Mouse (Mus musculus) bone marrow, adult 2 months (tissue): ENCODE results near the gene Fbln5.

Source experiments
- CTCF ChIP-seq: fragments of 200-500 bp; IDR thresholded peaks from 2 replicates; pipeline ENCODE4 v1.5.1; 2011; ENCODE audit warnings: low read length, control low read depth; ENCODE audit not compliant: control insufficient read depth, insufficient read depth
- POLR2A ChIP-seq: fragments of 200-500 bp; IDR thresholded peaks from 2 replicates; pipeline ENCODE4 v1.6.1; 2011; ENCODE audit warnings: low read depth, mild to moderate bottlenecking, control low read depth, low read length, borderline replicate concordance; ENCODE audit not compliant: control insufficient read depth

DNA sequence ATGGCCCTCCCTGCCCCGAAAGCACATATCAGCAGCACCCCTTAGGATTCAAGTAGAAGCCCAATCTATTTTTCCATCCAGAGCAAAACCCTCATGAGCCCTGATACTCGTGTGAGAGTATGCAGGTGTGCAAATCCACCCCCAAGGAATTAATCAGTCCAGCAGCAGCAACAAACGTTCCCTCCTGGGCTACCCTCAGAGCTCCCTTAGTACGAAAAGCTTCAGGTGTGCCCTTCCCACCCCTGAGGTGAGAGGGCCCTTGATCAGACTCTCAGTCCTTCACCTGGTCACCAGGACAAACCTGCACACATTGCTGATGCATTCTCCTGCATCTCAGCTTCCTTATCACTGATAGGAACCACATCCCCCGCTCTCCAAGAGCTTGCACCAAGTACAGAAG is 37.9 kb downstream of the Fbln5 start:
- no peak for TF ChIP-seq POLR2A
- TF ChIP-seq CTCF = no peak
